Mouse (Mus musculus) ES-E14 (cell line): ENCODE data around the gene Prkab2.

Experiments
- CHD2 ChIP-seq: IDR thresholded peaks from 2 replicates; pipeline ENCODE4 v1.6.1; 2014; ENCODE audit warnings: mild to moderate bottlenecking, low read depth, low read length, inconsistent platforms
- HCFC1 ChIP-seq: IDR thresholded peaks from 2 replicates; pipeline ENCODE4 v1.6.1; 2012; ENCODE audit warnings: low read length, inconsistent platforms, borderline replicate concordance; ENCODE audit not compliant: insufficient read depth
- MAFK ChIP-seq: IDR thresholded peaks from 2 replicates; pipeline ENCODE4 v1.6.1; 2014; ENCODE audit warnings: mild to moderate bottlenecking, low read depth, low read length, inconsistent platforms; ENCODE audit not compliant: insufficient read depth
- ZC3H11A ChIP-seq: IDR thresholded peaks from 2 replicates; pipeline ENCODE4 v1.6.1; 2012; ENCODE audit warnings: low read depth, mild to moderate bottlenecking, inconsistent platforms, low read length, borderline replicate concordance
- ZNF384 ChIP-seq: IDR thresholded peaks from 2 replicates; pipeline ENCODE4 v1.6.1; 2012; ENCODE audit warnings: low read depth, low read length, inconsistent platforms

GRCm38 (mm10) chr3:97649022-97649421, 9.0 kb upstream of the Prkab2 start:
- TF ChIP-seq ZNF384 (no peak), CHD2 (no peak), HCFC1 (no peak), MAFK (no peak), ZC3H11A (no peak)
